Mouse (Mus musculus) kidney, postnatal 14 days (tissue): Measurements from ENCODE around the gene Hipk3.

ENCODE experiments used
- DNase-seq: peaks from one replicate; pipeline ENCODE4 v3.0.0; 2022; ENCODE audit warnings: mixed read lengths

The Hipk3 gene

DNA sequence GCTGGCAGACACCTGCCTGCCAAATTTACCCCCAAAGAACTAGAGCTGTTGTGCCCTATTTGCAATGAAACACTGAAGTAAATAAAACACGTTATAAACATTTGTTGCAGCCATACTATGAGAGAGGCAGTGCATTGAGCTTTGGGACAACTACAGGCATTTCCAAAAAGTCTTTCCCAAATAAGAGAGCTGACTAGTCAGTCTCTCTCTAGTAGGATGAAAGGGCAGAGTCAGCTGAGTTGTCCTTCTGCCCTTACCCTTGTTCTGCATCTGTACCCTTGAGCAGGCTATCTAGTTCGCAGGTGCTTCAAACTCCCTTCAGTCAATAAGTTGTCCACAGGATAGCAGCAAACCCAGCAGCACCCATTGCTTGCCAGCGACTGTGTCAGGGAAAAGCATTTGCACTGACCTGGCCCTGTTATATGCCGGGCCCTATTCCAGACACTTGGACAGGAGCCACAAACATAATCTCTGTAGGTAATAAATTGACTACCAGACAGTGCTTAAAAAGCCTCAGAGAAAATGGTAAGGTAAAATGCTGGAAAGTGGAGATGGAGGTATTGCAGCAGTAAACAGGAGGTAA is 83.2 kb downstream of the Hipk3 start, which contains the start of gene D430041D05Rik:
Gene D430041D05Rik, minus strand, starts transcription at position 51 of the 583 bp plus-strand sequence.
- DNase-seq = no peak

DNA sequence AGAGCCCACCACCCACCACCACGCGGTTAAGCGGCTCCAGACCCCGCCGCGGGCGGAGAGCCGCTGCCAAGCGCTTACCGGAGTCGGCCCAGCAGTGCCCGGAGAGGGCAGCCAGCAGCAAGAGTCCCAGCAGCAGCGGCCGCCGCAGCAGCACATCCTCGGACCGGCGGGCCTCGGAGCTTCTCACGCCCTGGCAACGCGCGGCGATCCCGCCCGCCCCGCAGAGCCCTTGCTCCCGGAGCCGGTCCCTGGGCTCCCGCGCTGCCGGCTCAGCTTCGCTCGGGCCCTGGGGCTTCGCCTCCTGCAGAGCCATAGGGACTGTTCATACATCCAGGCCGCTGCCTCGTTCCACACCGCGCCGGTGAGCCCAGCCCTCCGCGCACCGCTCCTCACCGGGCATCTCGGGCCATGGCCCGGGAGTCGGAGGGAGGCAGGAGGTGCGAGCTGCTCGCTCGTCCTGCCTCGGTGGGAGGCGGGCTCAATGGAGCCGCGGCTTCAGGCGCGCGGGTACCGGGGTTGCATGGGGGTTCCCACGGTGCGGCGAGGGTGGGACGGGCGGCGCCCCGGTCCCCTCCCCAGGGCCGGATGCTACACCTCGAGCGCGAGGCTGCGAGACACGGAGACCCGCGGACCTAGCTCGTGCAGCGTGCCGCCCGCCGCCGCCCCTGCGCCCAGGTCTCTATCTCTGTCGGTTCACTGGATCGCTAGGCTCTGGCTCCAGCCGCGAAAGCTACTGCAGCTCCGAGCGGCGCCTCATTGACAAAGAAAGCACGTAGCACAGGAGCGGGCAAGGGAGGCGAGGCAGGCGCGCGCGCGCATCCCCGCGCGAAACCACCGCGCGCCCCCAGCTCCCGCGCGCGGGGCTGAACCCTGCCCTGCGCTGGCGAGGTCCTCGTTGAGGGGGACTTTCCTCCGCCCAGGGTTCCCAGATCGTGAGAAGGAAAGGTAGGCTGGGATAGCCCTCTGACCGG is 84.1 kb downstream of the Hipk3 start:
- peak; percentile 23 for DNase-seq

DNA sequence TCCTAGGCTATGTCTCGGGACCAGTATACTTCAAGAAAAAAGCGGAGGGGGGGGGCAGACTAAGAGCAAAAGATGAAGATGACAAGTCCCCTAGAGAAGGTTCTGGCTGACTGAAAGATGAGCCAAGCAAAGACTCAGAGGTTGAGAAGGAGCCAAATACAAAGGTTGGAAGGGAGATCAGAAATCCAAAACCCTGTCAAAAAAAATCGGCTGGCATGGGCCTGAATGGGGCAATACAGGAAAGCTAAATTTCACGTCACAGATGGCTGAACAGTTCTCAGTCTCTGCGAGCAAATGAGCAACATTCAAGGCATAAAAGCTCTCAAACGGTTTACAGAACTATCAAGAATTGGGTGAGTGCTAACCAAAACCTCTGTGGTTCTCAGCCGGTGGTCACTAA is 85.9 kb downstream of the Hipk3 start:
- no peak for DNase-seq

DNA sequence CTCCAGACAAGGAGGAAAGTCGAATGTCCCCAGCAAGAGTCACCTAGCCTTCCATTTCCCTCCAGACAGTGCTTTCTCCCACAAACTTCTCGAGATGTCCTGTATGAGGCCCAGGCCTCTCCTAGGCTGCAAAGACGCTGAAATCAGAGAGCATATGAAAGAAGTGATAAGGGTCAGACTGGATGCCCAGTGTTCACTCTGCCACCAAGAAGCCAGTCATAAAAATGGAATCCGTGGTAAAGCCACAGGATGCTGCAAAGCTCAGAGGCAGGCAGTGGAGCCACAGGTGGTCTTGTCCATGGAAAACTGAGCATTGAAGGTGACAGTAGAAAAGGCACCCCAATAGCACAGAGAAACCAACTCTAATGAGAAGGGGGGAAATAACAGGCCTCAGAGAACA is 86.3 kb downstream of the Hipk3 start:
- no peak for DNase-seq

DNA sequence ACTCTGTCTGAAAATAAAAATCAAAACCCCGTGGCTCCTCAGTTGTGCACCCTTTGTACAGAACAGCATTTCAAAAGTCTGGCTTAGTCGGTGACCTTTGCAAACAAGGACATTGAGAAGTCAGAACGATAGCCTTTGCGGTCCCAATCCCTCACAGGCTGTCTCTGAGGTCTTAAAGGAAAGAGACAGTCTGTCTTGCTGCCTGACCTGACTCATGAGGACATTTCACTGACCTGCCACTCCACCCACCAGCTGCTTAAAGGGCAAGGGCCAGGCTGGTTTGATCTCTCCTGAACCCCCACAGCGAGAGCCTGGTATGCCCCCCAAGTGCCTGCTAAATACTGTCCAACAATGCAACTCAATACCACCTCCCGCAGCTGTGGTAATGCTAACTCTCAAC is 90.2 kb downstream of the Hipk3 start:
- DNase-seq = no peak

DNA sequence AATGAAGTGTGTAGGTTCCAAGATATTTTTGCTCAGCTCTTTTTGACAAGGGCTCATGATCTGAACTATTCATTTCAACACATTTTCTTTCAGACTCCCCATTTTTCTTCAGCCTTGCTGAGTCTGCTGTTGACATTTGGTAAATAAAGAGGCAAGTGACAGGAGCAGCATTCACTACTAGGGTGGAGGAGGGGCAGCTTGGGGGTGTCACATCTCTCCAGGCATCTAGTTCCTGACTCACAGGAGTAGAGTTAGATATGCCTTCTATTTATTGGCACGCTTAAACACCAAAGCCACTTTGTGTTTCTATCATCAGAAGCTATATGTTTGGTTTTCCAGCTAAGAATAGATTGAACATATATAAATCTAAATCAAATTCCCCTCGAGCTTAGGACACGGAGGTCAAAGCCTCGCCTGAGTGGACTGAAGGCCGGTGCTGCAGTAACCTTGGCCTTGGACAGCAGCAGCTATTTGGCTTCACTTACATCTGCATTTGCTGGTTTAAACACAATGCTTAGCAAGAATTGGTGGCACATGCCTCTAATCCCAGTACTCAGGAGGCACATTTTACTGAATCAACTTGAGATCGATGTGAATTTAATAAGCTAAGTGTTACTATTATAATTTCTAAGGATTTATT is 95.5 kb downstream of the Hipk3 start:
- DNase-seq = no peak

DNA sequence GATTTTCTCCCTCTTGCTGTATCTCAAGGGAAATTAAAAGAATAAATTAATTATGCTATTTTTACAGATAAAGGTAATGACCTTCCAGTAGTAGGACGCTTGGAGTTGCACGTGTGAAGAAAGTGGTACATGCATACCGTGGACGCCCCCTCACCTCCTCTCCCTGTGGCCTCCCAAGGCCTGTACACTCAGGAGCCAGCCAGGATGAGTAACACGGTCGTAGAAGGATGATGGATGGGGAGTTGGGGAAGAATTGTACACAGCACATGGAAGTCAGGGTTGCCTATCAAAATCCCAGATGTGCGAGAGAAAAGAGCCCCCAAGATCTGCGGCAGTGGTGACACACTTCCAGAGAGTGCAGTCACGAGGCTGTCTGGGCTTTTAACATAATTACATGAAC is 98.3 kb downstream of the Hipk3 start:
- DNase-seq = no peak

DNA sequence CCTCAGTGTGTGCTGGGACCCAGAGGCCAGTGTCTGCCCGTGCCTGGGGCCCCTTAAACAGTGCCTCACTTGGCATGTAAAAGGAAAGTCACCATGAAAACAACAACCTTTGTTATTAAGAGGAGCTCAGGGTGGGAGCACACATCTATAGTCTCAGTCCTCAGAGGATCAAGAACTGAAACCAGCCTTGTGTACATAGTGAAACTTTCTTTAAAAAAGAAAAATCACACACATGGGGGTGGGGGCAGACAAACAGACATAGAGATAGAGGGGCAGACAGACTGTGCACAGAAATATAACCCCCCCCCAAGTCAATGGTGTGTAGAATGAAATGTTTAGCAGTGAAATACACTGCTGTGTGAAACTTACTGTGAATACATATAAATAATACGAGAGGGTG is 99.5 kb downstream of the Hipk3 start:
- no peak for DNase-seq

DNA sequence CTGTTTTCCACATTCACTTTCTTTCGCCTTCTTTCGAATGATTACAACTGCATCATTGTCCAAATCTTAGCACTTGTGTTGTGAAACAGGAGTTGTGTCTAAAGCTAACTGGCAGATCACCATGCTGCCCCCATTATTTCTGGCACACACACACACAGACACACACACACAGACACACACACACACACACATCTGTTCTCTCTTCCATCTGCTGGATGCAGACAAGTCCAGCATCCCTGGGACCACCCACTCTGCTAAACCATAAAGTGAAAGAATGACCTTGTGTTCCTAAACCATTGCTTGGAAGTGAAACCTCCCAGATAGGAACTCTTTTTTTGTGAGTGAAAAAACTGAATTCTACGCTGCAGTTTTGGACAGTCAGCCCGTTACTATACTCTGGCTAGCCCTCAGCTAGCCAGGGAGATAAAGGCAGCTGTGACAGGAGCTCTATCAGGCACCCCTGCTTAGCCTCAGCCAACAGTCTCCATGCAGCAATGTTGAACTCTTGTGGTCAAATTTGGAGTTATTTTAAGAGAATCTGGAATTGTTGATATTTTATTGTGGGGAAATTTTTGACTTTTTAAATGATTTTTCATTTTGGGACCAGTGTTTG is 101.4 kb downstream of the Hipk3 start:
- DNase-seq = no peak

DNA sequence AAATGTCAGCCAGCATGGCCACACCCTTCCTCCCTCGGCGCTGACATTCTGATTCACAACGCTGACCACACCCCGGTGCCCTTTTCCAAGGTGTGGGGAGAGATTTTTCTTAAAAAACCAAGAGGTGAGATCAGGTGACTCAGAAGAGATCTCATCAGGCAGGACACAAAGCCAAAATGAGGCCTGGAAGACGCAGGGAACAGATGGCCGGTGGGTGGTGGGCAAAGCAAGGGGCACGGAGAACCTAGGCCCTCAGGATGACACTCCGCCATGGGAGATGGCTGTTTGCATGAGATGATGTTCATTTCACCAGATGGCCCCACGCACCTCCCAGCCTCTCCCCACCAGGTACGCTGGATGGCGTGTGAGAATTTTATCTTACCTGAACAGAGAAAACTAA is 105.0 kb downstream of the Hipk3 start:
- no peak for DNase-seq

DNA sequence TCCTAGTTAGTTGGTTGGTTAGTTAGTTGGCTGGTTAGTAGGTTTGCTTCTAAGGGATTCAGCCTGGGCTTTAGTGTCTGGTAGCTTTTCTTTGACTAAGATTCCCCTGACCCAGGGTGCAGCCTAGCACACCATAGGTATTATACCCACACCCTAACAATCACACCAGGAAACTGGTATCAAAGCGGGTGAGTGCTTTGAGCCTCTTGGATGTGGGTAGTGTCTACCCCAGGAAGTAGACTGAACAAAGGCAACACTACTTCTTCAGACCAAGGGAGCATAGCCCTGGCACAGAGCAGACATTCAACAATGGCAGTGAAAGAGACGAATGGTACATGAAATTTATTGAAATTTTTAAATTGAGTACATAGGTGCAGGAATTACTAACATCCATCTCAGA is 108.3 kb downstream of the Hipk3 start:
- no peak for DNase-seq

DNA sequence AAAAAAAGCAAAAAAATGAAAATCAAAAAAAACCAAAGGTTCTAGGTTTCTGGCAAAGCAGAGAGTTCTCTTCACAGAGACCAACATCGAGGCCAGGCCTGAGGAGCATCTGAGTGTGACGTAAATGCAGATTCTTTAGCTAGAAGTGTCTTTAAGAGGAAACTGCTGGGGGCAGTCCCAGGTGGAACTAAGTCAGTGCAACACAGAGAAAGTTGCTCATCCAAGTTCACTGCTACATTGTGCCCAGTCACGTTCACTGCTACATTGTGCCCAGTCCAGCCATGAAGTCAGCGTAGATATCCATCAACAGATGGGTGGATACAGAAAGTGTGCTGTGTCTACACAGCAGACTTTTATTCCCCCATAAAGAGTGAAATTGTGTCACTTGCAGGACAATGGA is 110.7 kb downstream of the Hipk3 start:
- no peak for DNase-seq

DNA sequence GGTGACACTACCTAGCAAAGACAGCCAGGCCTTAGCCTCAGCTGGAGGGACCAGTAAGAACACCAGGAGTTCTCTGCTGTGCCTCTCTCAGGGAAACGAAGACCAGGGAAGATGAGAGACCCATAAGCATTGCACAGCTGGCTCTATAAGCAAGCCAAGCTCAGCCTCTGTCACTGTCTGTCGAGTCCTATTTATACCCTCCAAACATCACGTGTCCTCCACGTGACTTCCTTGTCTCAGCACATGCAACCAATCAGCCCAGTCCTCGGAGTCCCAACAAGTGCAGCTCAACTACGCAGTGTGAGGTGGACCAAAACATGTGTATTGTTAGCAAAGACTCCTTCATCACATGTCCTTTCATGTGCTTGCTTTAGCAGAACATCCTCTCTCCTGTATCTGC is 111.4 kb downstream of the Hipk3 start:
- no peak for DNase-seq

DNA sequence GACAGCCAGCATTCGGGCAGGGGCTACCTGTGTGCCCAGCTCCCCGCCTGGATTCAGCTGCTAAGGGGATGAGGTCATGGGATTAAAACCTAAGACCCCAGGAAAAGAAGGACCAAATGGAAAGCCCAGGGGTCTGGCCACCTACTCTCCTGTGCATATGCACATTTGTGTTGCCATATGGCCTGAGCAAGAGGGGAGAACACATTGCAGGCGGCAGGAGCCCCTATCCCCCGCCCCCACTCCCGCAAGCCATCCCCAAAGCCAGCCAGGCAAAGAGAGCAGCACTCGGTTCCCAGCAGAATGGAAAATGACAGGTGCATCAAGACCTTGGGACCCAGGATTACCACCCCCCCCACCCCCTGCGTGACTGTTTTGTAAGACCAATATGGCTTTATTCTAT is 114.9 kb downstream of the Hipk3 start:
- no peak for DNase-seq

DNA sequence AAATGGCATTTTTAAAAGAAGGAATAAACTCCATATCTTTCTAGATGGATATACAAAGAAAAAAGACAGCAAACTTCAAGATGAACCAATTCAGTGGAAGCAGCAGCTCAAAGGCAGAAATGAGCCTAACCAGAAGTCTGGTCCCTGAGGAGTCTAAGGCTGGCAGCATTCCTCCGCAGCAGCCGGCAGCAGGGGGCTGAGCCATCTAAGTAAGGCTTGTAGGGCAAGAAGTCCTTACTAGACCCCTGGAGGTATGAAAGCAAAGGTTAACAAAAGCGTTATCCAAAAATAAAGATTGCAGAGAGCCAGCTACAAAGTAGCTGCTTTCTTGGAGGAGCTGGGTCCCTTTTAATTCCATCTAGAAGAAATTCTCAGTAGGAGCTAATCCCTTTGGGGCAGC is 115.5 kb downstream of the Hipk3 start:
- DNase-seq = no peak

DNA sequence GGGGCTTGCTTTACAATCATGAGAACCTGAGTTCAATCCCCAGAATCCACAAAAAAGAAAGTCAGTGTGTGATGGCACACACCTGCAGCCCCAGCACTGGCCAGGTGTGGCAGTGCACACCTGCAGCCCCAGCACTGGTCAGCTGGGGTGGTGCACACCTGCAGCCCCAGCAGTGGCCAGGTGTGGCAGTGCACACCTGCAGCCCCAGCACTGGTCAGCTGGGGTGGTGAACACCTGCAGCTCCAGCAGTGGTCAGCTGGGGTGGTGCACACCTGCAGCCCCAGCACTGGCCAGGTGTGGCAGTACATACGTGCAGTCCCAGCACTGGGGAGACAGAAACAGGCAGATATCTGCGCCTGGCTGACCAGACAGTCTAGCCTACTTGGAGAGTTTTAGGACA is 116.3 kb downstream of the Hipk3 start:
- peak; percentile 22 for DNase-seq
